ENCODE assay signal across 32 mouse cellular contexts in the genomic region with DNA sequence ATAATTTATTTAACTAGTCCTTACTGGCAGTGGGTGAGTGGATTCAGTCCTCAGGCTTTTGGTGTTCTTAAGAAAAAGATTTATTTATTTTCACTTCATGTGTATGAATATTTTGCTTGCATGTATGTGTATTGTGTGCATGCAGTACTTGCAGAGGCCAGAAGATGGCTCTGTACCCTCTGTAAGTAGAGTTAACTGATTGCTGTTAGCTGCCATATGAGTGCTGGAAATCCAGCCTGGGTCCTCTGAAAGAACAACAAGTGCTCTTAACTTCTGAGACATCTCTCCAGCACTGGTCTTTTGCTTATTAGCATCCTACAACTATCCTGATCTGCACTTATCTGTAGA. TPM values are rescaled to one million over a fixed set of nuclear protein-coding genes. Genes with fewer than 3 reads are reported as not detected.
A peak's percentile ranks its signal among the peaks of the same experiment; 100 is the strongest.
DNase-seq lines count a peak whose midpoint lies in the region; ATAC-seq and TF ChIP-seq lines count a peak whose summit lies in the region.
"Had no signal": no experiment of that assay in that cellular context is flagged by ENCODE, and none has a peak within 500 bp of the region (broad histone marks: within the 10 kb centered on the region; RNA-seq: fewer than 3 reads in every experiment).

No protein-coding gene starts in this region.

- H3K79me2 ChIP-seq in CH12.LX (replicated peaks; ENCODE audit: control insufficient read depth, extremely low read depth, insufficient read depth, poor library complexity, severe bottlenecking) = no peaks in the 10 kb centered on the region
- no peaks in the 10 kb centered on the region for H3K79me2 ChIP-seq in MEL (ENCODE audit: control insufficient read depth, insufficient read depth, low read length, poor library complexity)

- in situ Hi-C loops in CH12.LX (cut with MboI; ENCODE audit: low pct_ligation_motif_present, low pct_unique_long_range_greater_than_20kb, low sequenced_read_pairs) = no loop called here

- TF ChIP-seq RAD21 in CH12.LX (IDR thresholded peaks at IDR 0.05; ENCODE audit: low read depth, low read length) = peak; percentile 6
- peak; percentile 47 for TF ChIP-seq RAD21 in MEL (IDR thresholded peaks at IDR 0.05; ENCODE audit: low read depth, low read length)

- no peak overlapping the region for H3K4me3 ChIP-seq in liver, embryonic 14.5 days (ENCODE audit: insufficient read depth in 1 of 2, low read depth in 2 of 2, low read length in 2 of 2)
- H3K4me3 ChIP-seq in CH12.LX (replicated peaks in 1 of 3; ENCODE audit: low read depth in 2 of 3, low read length in 2 of 3, poor library complexity in 1 of 3) (no peak overlapping the region), MEL (ENCODE audit: control insufficient read depth in 1 of 2, insufficient read depth in 1 of 2, low read depth in 2 of 2, low read length in 2 of 2) (no peak overlapping the region)
- H3K4me3 ChIP-seq: erythroblast, embryonic 14.5 days; liver, embryonic 15.5 days; lung, embryonic 15.5 days; midbrain, embryonic 10.5 days; myocyte; neural tube, embryonic 12.5 days had no signal

- no peak overlapping the region for H3K4me2 ChIP-seq in liver, embryonic 14.5 days (ENCODE audit: low read depth)
- no peak overlapping the region for H3K4me2 ChIP-seq in CH12.LX (ENCODE audit: insufficient read depth, low read depth, poor library complexity, severe bottlenecking)
- H3K4me2 ChIP-seq: heart, embryonic 11.5 days; hindbrain, embryonic 14.5 days; liver, embryonic 15.5 days; lung, embryonic 15.5 days; neural tube, embryonic 12.5 days had no signal

- no peaks in the 10 kb centered on the region for H3K4me1 ChIP-seq in liver, embryonic 14.5 days (replicated peaks; ENCODE audit: control insufficient read depth in 2 of 2, insufficient read depth in 2 of 2, low read length in 1 of 2)
- peaks cover 0 to 4% of the 10 kb centered on the region in 2 experiments; a peak in 1 of 4 replicates for H3K4me1 ChIP-seq in CH12.LX (ENCODE audit: control insufficient read depth in 1 of 2, insufficient read depth in 2 of 2)
- peaks cover 0 to 4% of the 10 kb centered on the region in 2 experiments; a peak in 2 of 4 replicates for H3K4me1 ChIP-seq in MEL (ENCODE audit: control insufficient read depth in 1 of 2, insufficient read depth in 2 of 2, low read length in 2 of 2)
- H3K4me1 ChIP-seq: liver, embryonic 15.5 days; lung, embryonic 15.5 days; midbrain, embryonic 10.5 days; neural tube, embryonic 12.5 days had no signal

- no peak for TF ChIP-seq EP300 in liver, embryonic 14.5 days (IDR thresholded peaks at IDR 0.05; ENCODE audit: low read depth)
- TF ChIP-seq EP300 in CH12.LX (IDR thresholded peaks at IDR 0.05; ENCODE audit: low read length) = no peak
- TF ChIP-seq EP300 in MEL (IDR thresholded peaks at IDR 0.05; ENCODE audit: low read depth in 1 of 2, low read length in 2 of 2) = no peak

- no peak for ATAC-seq in liver, embryonic 14.5 days (ENCODE audit: insufficient read depth)
- ATAC-seq: inflammation-experienced regulatory T-cells, adult 6 months; midbrain, embryonic 16.5 days; Patski had no signal

- TF ChIP-seq POLR2A in CH12.LX (IDR thresholded peaks at IDR 0.05; ENCODE audit: low read depth, low read length) (no peak), MEL (IDR thresholded peaks at IDR 0.05; ENCODE audit: control insufficient read depth in 1 of 2, insufficient read depth in 1 of 2, low read depth in 1 of 2, low read length in 2 of 2, poor library complexity in 1 of 2) (no peak)

- H3K27me3 ChIP-seq in liver, embryonic 14.5 days (ENCODE audit: control insufficient read depth, insufficient read depth, low read length) = 0 out of 2 replicates have a peak, but pooled peaks cover 2% of the 10 kb centered on the region
- peaks cover 74% of the 10 kb centered on the region for H3K27me3 ChIP-seq in CH12.LX (replicated peaks)
- H3K27me3 ChIP-seq in MEL (ENCODE audit: control insufficient read depth in 1 of 2, insufficient read depth in 2 of 2, low read length in 2 of 2) = no peaks in the 10 kb centered on the region
- H3K27me3 ChIP-seq: neural tube, embryonic 12.5 days; Patski had no signal

- DNase-seq in liver, embryonic 14.5 days (ENCODE audit: low read depth in 3 of 3, low spot score in 3 of 3) = no peak
- no peak for DNase-seq in liver
- DNase-seq in CH12.LX (ENCODE audit: extremely low read depth) = no peak
- peak; percentile 74 for DNase-seq in MEL (ENCODE audit: low read depth, low spot score)
- no peak for DNase-seq in urinary bladder, postnatal 10 days (ENCODE audit: low spot score)
- no peak for DNase-seq in heart, postnatal 4 days
- DNase-seq: adrenal gland, adult 2 months; adrenal gland, postnatal 36 days; cerebellum, adult 18-20 months; cerebellum, postnatal 14 days; gastrocnemius, postnatal 36 days; heart, adult 18-20 months; heart, postnatal 36 days; kidney, adult 2 months; kidney, postnatal 36 days; layer of hippocampus, postnatal 36 days; left cerebral cortex, postnatal 4 days; right cerebral cortex, adult 18-20 months; right cerebral cortex, postnatal 4 days; thymus, adult 2 months; thymus, postnatal 36 days had no signal

- no peaks in the 10 kb centered on the region for H3K9me3 ChIP-seq in liver, embryonic 14.5 days (ENCODE audit: control insufficient read depth, low read length)
- peaks cover 13% of the 10 kb centered on the region for H3K9me3 ChIP-seq in CH12.LX (replicated peaks; ENCODE audit: low read length)
- H3K9me3 ChIP-seq in MEL (replicated peaks; ENCODE audit: insufficient read depth, low read length) = no peaks in the 10 kb centered on the region
- H3K9me3 ChIP-seq: liver, embryonic 15.5 days; lung, embryonic 15.5 days; midbrain, embryonic 10.5 days had no signal

- H3K27ac ChIP-seq in liver, embryonic 14.5 days = no peak overlapping the region
- no peak overlapping the region for H3K27ac ChIP-seq in CH12.LX (ENCODE audit: insufficient read depth, low read depth)
- no peak overlapping the region for H3K27ac ChIP-seq in MEL (ENCODE audit: control insufficient read depth, low read depth, low read length)
- H3K27ac ChIP-seq: hindbrain, embryonic 14.5 days; liver, embryonic 15.5 days; lung, embryonic 15.5 days; midbrain, embryonic 10.5 days; neural tube, embryonic 12.5 days had no signal

- no peaks in the 10 kb centered on the region for H3K36me3 ChIP-seq in liver, embryonic 14.5 days (replicated peaks; ENCODE audit: control insufficient read depth, insufficient read depth, low read depth)
- H3K36me3 ChIP-seq in CH12.LX (replicated peaks in 1 of 2; ENCODE audit: control insufficient read depth in 1 of 2, insufficient read depth in 1 of 2, low read length in 1 of 2) (no peaks in the 10 kb centered on the region), MEL (ENCODE audit: control insufficient read depth in 1 of 2, insufficient read depth in 2 of 2, low read length in 2 of 2) (no peaks in the 10 kb centered on the region)
- H3K36me3 ChIP-seq: liver, embryonic 15.5 days; lung, embryonic 15.5 days; midbrain, embryonic 10.5 days; neural tube, embryonic 12.5 days had no signal

- peak; percentile 34; the same call in 1 of the 2 replicates for TF ChIP-seq CTCF in liver, embryonic 14.5 days (IDR thresholded peaks at IDR 0.05; ENCODE audit: low read depth)
- TF ChIP-seq CTCF in CH12.LX (conservative IDR thresholded peaks at IDR 0.05 in 1 of 2, IDR thresholded peaks at IDR 0.05 in 1 of 2; ENCODE audit: low read depth in 2 of 2, low read length in 2 of 2) (peak in 1 of 2 experiments; percentile 35; a peak in 2 of 4 replicates), MEL (IDR thresholded peaks at IDR 0.05 in 2 of 3, conservative IDR thresholded peaks at IDR 0.05 in 1 of 3; ENCODE audit: control insufficient read depth in 1 of 3, insufficient read depth in 1 of 3, low read depth in 2 of 3, low read length in 3 of 3, poor library complexity in 1 of 3, severe bottlenecking in 1 of 3) (peak in 2 of 3 experiments; percentile 41 to 54; a peak in 4 of 6 replicates)

- dilution Hi-C loops in CH12.LX (cut with MboI; ENCODE audit: extremely low pct_ligation_motif_present, extremely low pct_unique_long_range_greater_than_20kb, low sequenced_read_pairs) = no loop called here

- H3K9ac ChIP-seq in liver, embryonic 14.5 days (replicated peaks) = no peak overlapping the region
- no peak overlapping the region for H3K9ac ChIP-seq in CH12.LX (ENCODE audit: insufficient read depth, low read depth)
- no peak overlapping the region for H3K9ac ChIP-seq in MEL (ENCODE audit: control insufficient read depth, low read depth, low read length, poor library complexity, severe bottlenecking)
- H3K9ac ChIP-seq: hindbrain, embryonic 14.5 days; liver, embryonic 15.5 days; lung, embryonic 15.5 days; neural tube, embryonic 12.5 days had no signal

TF ChIP-seq in MEL, 35 proteins besides CTCF, POLR2A, EP300 and RAD21 (continues in another document):
- TF ChIP-seq SMC3 (IDR thresholded peaks at IDR 0.05; ENCODE audit: low read depth, low read length) = peak; percentile 60

RNA-seq across cellular contexts. Expression of gene Rap1gap2, which starts 12.8 kb away (rescaled TPM):
- polyA plus RNA-seq in liver, embryonic 14.5 days (2012; rRNA removed) = 0.95 and 0.98 TPM in 2 replicates
- polyA plus RNA-seq in liver, embryonic 14.5 days (2014; fragmentation: Nextera tagmentation; extraction: Ambion mirVana) = 0.56 and 0.71 TPM in 2 replicates
- total RNA-seq in CH12.LX (2012; rRNA removed) (74.6 and 79.8 TPM in 2 replicates), CH12.LX (2014; rRNA removed) (53.8 and 55.4 TPM in 2 replicates), MEL (2012; rRNA removed) (10.1 and 13.2 TPM in 2 replicates)
- polyA plus RNA-seq in CH12.LX (2012; ENCODE audit: insufficient read length, low read depth) (69.8 and 76.6 TPM in 2 replicates), MEL (2012; ENCODE audit: insufficient read depth in 1 of 2, insufficient read length in 2 of 2, low read depth in 1 of 2, low replicate concordance in 2 of 2, missing spikeins in 1 of 2) (1 to 10 TPM in 1 of 2 experiments, not detected in 1; 5.8 TPM)
- 10 to 100 TPM; 47.8 to 53.8 TPM for total RNA-seq in heart, postnatal 4 days (2021)

RNA-seq across cellular contexts. Expression of gene Ccdc92b, which starts 21.4 kb away (rescaled TPM):
- 12.7 and 13.1 TPM in 2 replicates for polyA plus RNA-seq in liver, embryonic 14.5 days (2012; rRNA removed)
- polyA plus RNA-seq in liver, embryonic 14.5 days (2014; fragmentation: Nextera tagmentation; extraction: Ambion mirVana) = 10.2 and 12.6 TPM in 2 replicates
- not detected in 2 replicates for total RNA-seq in CH12.LX (2012; rRNA removed)
- total RNA-seq in CH12.LX (2014; rRNA removed) = not detected in 2 replicates
- not detected in 2 replicates for polyA plus RNA-seq in CH12.LX (2012; ENCODE audit: insufficient read length, low read depth)
- 0.12 and 0.13 TPM in 2 replicates for total RNA-seq in MEL (2012; rRNA removed)
- polyA plus RNA-seq in MEL (2012; ENCODE audit: insufficient read depth in 1 of 2, insufficient read length in 2 of 2, low read depth in 1 of 2, low replicate concordance in 2 of 2, missing spikeins in 1 of 2) = 1 to 10 TPM in 1 of 2 experiments, not detected in 1; 1.3 TPM
- total RNA-seq in heart, postnatal 4 days (2021) = under 1 TPM; 0.60 to 0.72 TPM
- polyA plus RNA-seq: inflammation-experienced regulatory T-cells, adult 6 months had no signal

RNA-seq across cellular contexts. Expression of gene Cluh, which starts 51.3 kb away (rescaled TPM):
- 28.2 and 29.5 TPM in 2 replicates for polyA plus RNA-seq in liver, embryonic 14.5 days (2012; rRNA removed)
- 14.3 and 20.3 TPM in 2 replicates for polyA plus RNA-seq in liver, embryonic 14.5 days (2014; fragmentation: Nextera tagmentation; extraction: Ambion mirVana)
- total RNA-seq in CH12.LX (2012; rRNA removed) (86.4 and 120 TPM in 2 replicates), CH12.LX (2014; rRNA removed) (63.1 and 74.9 TPM in 2 replicates), MEL (2012; rRNA removed) (107 and 115 TPM in 2 replicates)
- polyA plus RNA-seq in CH12.LX (2012; ENCODE audit: insufficient read length, low read depth) (143 and 151 TPM in 2 replicates), MEL (2012; ENCODE audit: insufficient read depth in 1 of 2, insufficient read length in 2 of 2, low read depth in 1 of 2, low replicate concordance in 2 of 2, missing spikeins in 1 of 2) (100 to 1,000 TPM in 1 of 2 experiments, 10 to 100 TPM in 1; 53.8 to 135 TPM)
- total RNA-seq in heart, postnatal 4 days (2021) = 100 to 1,000 TPM; 220 to 229 TPM
